Mouse (Mus musculus) limb, embryonic 13.5 days (tissue): ENCODE data around the gene Zfp212. TPM values are rescaled to one million over a fixed set of nuclear protein-coding genes. Genes with fewer than 3 reads are reported as not detected.
A peak's percentile ranks its signal among the peaks of the same experiment; 100 is the strongest.

Source experiments
- ATAC-seq: fragments of 200-750 bp; cut with Nextera tagmentation; 2 replicates; pipeline ENCODE4 v1.8.0; 2017; ENCODE audit warnings: low read depth, moderate number of reproducible peaks, moderate TSS enrichment; ENCODE audit not compliant: low FRiP score
- H3K27ac ChIP-seq: fragments of 300-500 bp; sonication (generic); 2 replicates; pipeline ENCODE4 v1.5.1; 2015; ENCODE audit warnings: inconsistent platforms, mild to moderate bottlenecking, moderate library complexity
- H3K27me3 ChIP-seq: fragments of 300-500 bp; sonication (generic); 2 replicates; pipeline ENCODE4 v1.6.1; 2015; ENCODE audit warnings: mild to moderate bottlenecking, inconsistent platforms
- H3K36me3 ChIP-seq: fragments of 300-500 bp; sonication (generic); 2 replicates; pipeline ENCODE4 v1.6.1; 2015; ENCODE audit warnings: inconsistent platforms, mild to moderate bottlenecking, moderate library complexity
- H3K4me1 ChIP-seq: fragments of 300-500 bp; sonication (generic); 2 replicates; pipeline ENCODE4 v1.6.1; 2015; ENCODE audit warnings: inconsistent platforms
- H3K4me2 ChIP-seq: fragments of 300-500 bp; sonication (generic); replicated peaks from 2 replicates; pipeline ENCODE4 v1.6.1; 2015; ENCODE audit warnings: inconsistent platforms, mild to moderate bottlenecking, moderate library complexity
- H3K4me3 ChIP-seq: fragments of 300-500 bp; sonication (generic); 2 replicates; pipeline ENCODE4 v1.5.1; 2015; ENCODE audit warnings: moderate library complexity, mild to moderate bottlenecking, inconsistent platforms
- H3K9ac ChIP-seq: fragments of 300-500 bp; sonication (generic); 2 replicates; pipeline ENCODE4 v1.6.1; 2015; ENCODE audit warnings: mild to moderate bottlenecking, inconsistent platforms
- H3K9me3 ChIP-seq: fragments of 300-500 bp; sonication (generic); 2 replicates; pipeline ENCODE4 v1.6.1; 2016; ENCODE audit warnings: inconsistent platforms
- WGBS: fragments of 180-500 bp; shearing (Covaris S2); methylation state at CpG from one replicate; pipeline ENCODE4 v1.1.7; 2015; 5-methylcytosine and 5-hydroxymethylcytosine counted together
- polyA plus RNA-seq: library from polyadenylated mRNA; unstranded; fragments of >200 nt; fragmentation: Nextera tagmentation; extraction: Ambion mirVana; gene quantifications from 2 replicates; pipeline ENCODE4 v1.2.1, GENCODE M21; 2015

Zfp212 gene
- polyA plus RNA-seq, result 21.4 and 23.2 TPM in 2 replicates

GRCm38 (mm10) chr6:47920447-47921340 lies at the start of gene Zfp212:
Zfp212 (plus strand) TSS chr6:47920476.
- under 1% methylated on average over 66 of the region's 67 CpGs for WGBS
- ATAC-seq, result peak; percentile 95
- H3K9me3 ChIP-seq, result no peaks in the 10 kb centered on the region
- H3K4me3 ChIP-seq, result peak within 1 kb of the TSS; percentile 85
- peak within 1 kb of the TSS; percentile 85 for H3K4me2 ChIP-seq
- peak within 1 kb of the TSS; percentile 95 for H3K27ac ChIP-seq
- H3K27me3 ChIP-seq, result no peaks in the 10 kb centered on the region
- H3K4me1 ChIP-seq, result peaks cover 19% of the 10 kb centered on the region
- no peaks in the 10 kb centered on the region for H3K36me3 ChIP-seq
- peak within 1 kb of the TSS; percentile 91 for H3K9ac ChIP-seq

- no peak overlapping the region for H3K27ac ChIP-seq
- no peaks in the 10 kb centered on the region for H3K4me1 ChIP-seq
- H3K27me3 ChIP-seq, result no peaks in the 10 kb centered on the region
- H3K9ac ChIP-seq, result no peak overlapping the region
- no peak overlapping the region for H3K4me3 ChIP-seq
- H3K36me3 ChIP-seq, result peaks cover 25% of the 10 kb centered on the region
- 88% methylated on average over 5 of the region's 5 CpGs for WGBS
- ATAC-seq, result no peak
- no peak overlapping the region for H3K4me2 ChIP-seq
- no peaks in the 10 kb centered on the region for H3K9me3 ChIP-seq
These were observed 48.0 kb upstream of the Zfp212 start for GRCm38 (mm10) chr6:47872266-47872665.

- Histone ChIP-seq H3K4me1 (peaks cover 18% of the 10 kb centered on the region), H3K27ac (peak within 1 kb of the TSS; percentile 97), H3K4me2 (peak within 1 kb of the TSS; percentile 94), H3K9ac (peak within 1 kb of the TSS; percentile 98), H3K36me3 (peaks cover 27% of the 10 kb centered on the region), H3K4me3 (peak within 1 kb of the TSS; percentile 95), H3K9me3 (no peaks in the 10 kb centered on the region), H3K27me3 (no peaks in the 10 kb centered on the region)
- no peak for ATAC-seq
- 6% methylated on average over 9 of the region's 9 CpGs for WGBS
These were observed 43.2 kb upstream of the Zfp212 start, which contains the start of gene Zfp282 for GRCm38 (mm10) chr6:47877058-47877457. Zfp282 (plus strand) TSS chr6:47877204.

- Histone ChIP-seq H3K4me1 (peaks cover 18% of the 10 kb centered on the region), H3K27me3 (no peaks in the 10 kb centered on the region), H3K4me3 (peak overlapping the region; percentile 95), H3K9me3 (no peaks in the 10 kb centered on the region), H3K4me2 (peak overlapping the region; percentile 94), H3K27ac (peak overlapping the region; percentile 97), H3K9ac (peak overlapping the region; percentile 98), H3K36me3 (peaks cover 33% of the 10 kb centered on the region)
- ATAC-seq, result peak; percentile 97
- under 1% methylated on average over 55 of the region's 71 CpGs for WGBS
These were observed 42.7 kb upstream of the Zfp212 start for GRCm38 (mm10) chr6:47877461-47878132.

- 2% methylated on average over 11 of the region's 11 CpGs for WGBS
These were observed 42.2 kb upstream of the Zfp212 start for GRCm38 (mm10) chr6:47878133-47878514.

GRCm38 (mm10) chr6:47878593-47878992 lies 41.7 kb upstream of the Zfp212 start:
- ATAC-seq, result no peak
- no peak overlapping the region for H3K27ac ChIP-seq
- peak overlapping the region; percentile 95 for H3K4me3 ChIP-seq
- peaks cover 43% of the 10 kb centered on the region for H3K36me3 ChIP-seq
- no peaks in the 10 kb centered on the region for H3K9me3 ChIP-seq
- no peaks in the 10 kb centered on the region for H3K27me3 ChIP-seq
- peak overlapping the region; percentile 98 for H3K9ac ChIP-seq
- 51% methylated on average over 3 of the region's 3 CpGs for WGBS
- H3K4me2 ChIP-seq, result peak overlapping the region; percentile 94
- peaks cover 18% of the 10 kb centered on the region for H3K4me1 ChIP-seq

More at GRCm38 (mm10) chr6:47878133-47878514, 42.2 kb upstream of the Zfp212 start:
- Histone ChIP-seq H3K4me1 (peaks cover 18% of the 10 kb centered on the region), H3K36me3 (peaks cover 38% of the 10 kb centered on the region), H3K9me3 (no peaks in the 10 kb centered on the region), H3K4me2 (peak overlapping the region; percentile 94), H3K27me3 (no peaks in the 10 kb centered on the region), H3K9ac (peak overlapping the region; percentile 98), H3K4me3 (peak overlapping the region; percentile 95), H3K27ac (peak overlapping the region; percentile 97)
- ATAC-seq, result peak; percentile 2; the same call in 1 of the 2 replicates

- Histone ChIP-seq H3K4me2 (peak overlapping the region; percentile 94), H3K27ac (no peak overlapping the region; the same call in 1 of the 2 replicates)
- 75% methylated on average over 4 of the region's 4 CpGs for WGBS
These were observed 41.1 kb upstream of the Zfp212 start for GRCm38 (mm10) chr6:47879049-47879716.

GRCm38 (mm10) chr6:47880166-47880565 lies 40.1 kb upstream of the Zfp212 start:
- no peak overlapping the region for H3K27ac ChIP-seq
- no peak overlapping the region for H3K9ac ChIP-seq
- H3K27me3 ChIP-seq, result no peaks in the 10 kb centered on the region
- no peak overlapping the region for H3K4me2 ChIP-seq
- H3K9me3 ChIP-seq, result no peaks in the 10 kb centered on the region
- ATAC-seq, result no peak
- H3K4me3 ChIP-seq, result peak overlapping the region; percentile 95; the same call in 1 of the 2 replicates
- H3K36me3 ChIP-seq, result peaks cover 59% of the 10 kb centered on the region
- WGBS, result 89% methylated on average over 10 of the region's 10 CpGs
- peaks cover 18% of the 10 kb centered on the region for H3K4me1 ChIP-seq

More at GRCm38 (mm10) chr6:47879049-47879716, 41.1 kb upstream of the Zfp212 start:
- Histone ChIP-seq H3K36me3 (peaks cover 49% of the 10 kb centered on the region), H3K9me3 (no peaks in the 10 kb centered on the region), H3K27me3 (no peaks in the 10 kb centered on the region), H3K4me3 (peak overlapping the region; percentile 95), H3K4me1 (peaks cover 18% of the 10 kb centered on the region), H3K9ac (peak overlapping the region; percentile 98)
- no peak for ATAC-seq

- H3K27me3 ChIP-seq, result no peaks in the 10 kb centered on the region
- H3K4me3 ChIP-seq, result no peak overlapping the region
- H3K36me3 ChIP-seq, result peaks cover 97% of the 10 kb centered on the region
- no peak overlapping the region for H3K27ac ChIP-seq
- no peaks in the 10 kb centered on the region for H3K9me3 ChIP-seq
- H3K4me2 ChIP-seq, result no peak overlapping the region
- no peaks in the 10 kb centered on the region for H3K4me1 ChIP-seq
- ATAC-seq, result no peak
- H3K9ac ChIP-seq, result no peak overlapping the region
- WGBS, result 88% methylated on average over 8 of the region's 8 CpGs
These were observed 31.4 kb upstream of the Zfp212 start for GRCm38 (mm10) chr6:47888812-47889383.

- no peak overlapping the region for H3K4me2 ChIP-seq
- H3K27ac ChIP-seq, result no peak overlapping the region
- H3K27me3 ChIP-seq, result peaks cover 9% of the 10 kb centered on the region
- H3K9me3 ChIP-seq, result 0 out of 2 replicates have a peak, but pooled peaks cover 3% of the 10 kb centered on the region
- ATAC-seq, result no peak
- WGBS, result 91% methylated on average over 6 of the region's 6 CpGs
- peaks cover 76% of the 10 kb centered on the region for H3K36me3 ChIP-seq
- H3K4me3 ChIP-seq, result no peak overlapping the region
- no peaks in the 10 kb centered on the region for H3K4me1 ChIP-seq
- no peak overlapping the region for H3K9ac ChIP-seq
These were observed 20.9 kb upstream of the Zfp212 start for GRCm38 (mm10) chr6:47899416-47899815.

GRCm38 (mm10) chr6:47903587-47903986 lies 16.7 kb upstream of the Zfp212 start:
- H3K9me3 ChIP-seq, result 0 out of 2 replicates have a peak, but pooled peaks cover 6% of the 10 kb centered on the region
- peaks cover 96% of the 10 kb centered on the region for H3K36me3 ChIP-seq
- no peak overlapping the region for H3K4me2 ChIP-seq
- no peaks in the 10 kb centered on the region for H3K4me1 ChIP-seq
- H3K27ac ChIP-seq, result no peak overlapping the region
- H3K4me3 ChIP-seq, result no peak overlapping the region
- ATAC-seq, result no peak
- no peak overlapping the region for H3K9ac ChIP-seq
- WGBS, result 73% methylated on average over 4 of the region's 4 CpGs
- H3K27me3 ChIP-seq, result peaks cover 9% of the 10 kb centered on the region
